ENCODE assay signal across 8 mouse cellular contexts in the genomic region with DNA sequence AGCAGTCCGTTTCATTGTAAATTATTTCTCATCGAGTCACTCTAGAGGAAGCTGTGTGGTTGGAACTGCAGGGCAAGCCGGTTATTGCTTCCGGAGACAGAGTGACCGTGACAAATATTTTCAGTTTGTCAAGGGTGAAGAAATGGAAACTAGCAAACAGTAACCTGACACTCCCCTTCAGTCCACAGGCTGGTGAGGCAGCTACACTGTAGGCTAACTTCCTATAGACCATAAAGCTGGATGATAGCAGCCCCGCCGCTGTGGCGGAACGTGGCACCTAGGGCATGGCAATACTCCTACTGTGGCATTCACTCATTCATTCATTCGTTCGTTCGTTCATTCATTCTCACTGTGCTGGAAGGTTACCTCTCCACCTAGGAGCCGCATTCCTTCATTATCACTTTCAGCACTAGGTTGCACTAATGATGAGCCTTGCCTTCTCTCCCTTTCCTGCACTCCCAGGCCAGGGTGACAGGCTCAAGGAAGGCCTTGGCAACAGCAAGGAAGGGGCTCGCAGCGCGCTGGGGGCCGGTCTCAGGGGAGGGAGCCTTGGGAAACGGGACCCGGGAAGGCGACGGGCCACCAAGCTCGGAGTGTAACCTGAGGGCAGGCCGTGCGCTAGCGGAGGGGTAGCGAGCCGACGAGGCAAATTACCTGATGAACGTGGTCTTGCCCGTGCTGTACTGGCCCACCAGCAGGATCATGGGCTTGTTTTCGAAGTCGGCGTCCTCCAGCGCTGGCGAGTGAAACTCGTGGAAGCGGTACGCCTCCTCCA. TPM values are rescaled to one million over a fixed set of nuclear protein-coding genes. Genes with fewer than 3 reads are reported as not detected.
DNase-seq lines count a peak whose midpoint lies in the region; ATAC-seq lines count a peak whose summit lies in the region.

No protein-coding gene starts in this region.

- no peaks in the 10 kb centered on the region for H3K36me3 ChIP-seq in forebrain, embryonic 14.5 days (ENCODE audit: control insufficient read depth, insufficient read depth, low read length)
- no peaks in the 10 kb centered on the region for H3K36me3 ChIP-seq in midbrain, embryonic 12.5 days

- peaks cover 3% of the 10 kb centered on the region; the same call in 1 of the 2 replicates for H3K4me1 ChIP-seq in forebrain, embryonic 14.5 days (ENCODE audit: control insufficient read depth, insufficient read depth, low read length)
- peaks cover 7% of the 10 kb centered on the region for H3K4me1 ChIP-seq in midbrain, embryonic 12.5 days

- 0 out of 2 replicates have a peak, but pooled peaks have one; percentile 1 for ATAC-seq in forebrain, embryonic 14.5 days
- ATAC-seq in midbrain, embryonic 12.5 days (ENCODE audit: low FRiP score, low read depth), result no peak; the same call in 1 of the 2 replicates

- H3K27ac ChIP-seq in forebrain, embryonic 14.5 days (ENCODE audit: low read depth, low read length), result no peak overlapping the region
- no peak overlapping the region for H3K27ac ChIP-seq in midbrain, embryonic 12.5 days (replicated peaks)

- H3K4me3 ChIP-seq in forebrain, embryonic 14.5 days (ENCODE audit: low read depth, low read length), result peak overlapping the region; percentile 64
- peak overlapping the region; percentile 71 for H3K4me3 ChIP-seq in midbrain, embryonic 12.5 days

- peak; percentile 23 for DNase-seq in kidney, adult 9 months
- no peak for DNase-seq in kidney, adult 18-20 months
- peak; percentile 55 for DNase-seq in Muller cell, postnatal 12 days (ENCODE audit: inconsistent ontology term)
- DNase-seq in forebrain, embryonic 14.5 days (ENCODE audit: low spot score), result no peak
- peak; percentile 60 for DNase-seq in large intestine, adult 2 months (ENCODE audit: low read depth, low spot score)
- no peak for DNase-seq in right cerebral cortex, postnatal 25 days
- DNase-seq in frontal cortex, adult 2 months (ENCODE audit: extremely low spot score in 1 of 2, low spot score in 1 of 2), result no peak

- peak overlapping the region; percentile 96 for H3K4me2 ChIP-seq in forebrain, embryonic 14.5 days (ENCODE audit: low read length)
- H3K4me2 ChIP-seq in midbrain, embryonic 12.5 days (replicated peaks), result peak overlapping the region; percentile 96

- no peaks in the 10 kb centered on the region for H3K27me3 ChIP-seq in forebrain, embryonic 14.5 days (replicated peaks; ENCODE audit: control insufficient read depth, insufficient read depth, low read length)
- H3K27me3 ChIP-seq in midbrain, embryonic 12.5 days, result peaks cover 13% of the 10 kb centered on the region

- peak overlapping the region; percentile 68 for H3K9ac ChIP-seq in forebrain, embryonic 14.5 days (ENCODE audit: low read length)
- peak overlapping the region; percentile 65 for H3K9ac ChIP-seq in midbrain, embryonic 12.5 days (replicated peaks)

- no peaks in the 10 kb centered on the region for H3K9me3 ChIP-seq in forebrain, embryonic 14.5 days (replicated peaks; ENCODE audit: control insufficient read depth, low read length)
- H3K9me3 ChIP-seq in midbrain, embryonic 12.5 days, result no peaks in the 10 kb centered on the region

- 6% methylated on average over 38 of the region's 38 CpGs for WGBS in forebrain, embryonic 14.5 days
- under 1% methylated on average over 38 of the region's 38 CpGs for WGBS in large intestine, adult 2 months
- WGBS in midbrain, embryonic 12.5 days, result 6% methylated on average over 38 of the region's 38 CpGs

RNA-seq across cellular contexts. Expression of a gene that starts 0.6 kb away (rescaled TPM):
- 7.9 and 11.8 TPM in 2 replicates for polyA plus RNA-seq in forebrain, embryonic 14.5 days (2014; fragmentation: Nextera tagmentation; extraction: Ambion mirVana)
- 28.2 and 39.6 TPM in 2 replicates for polyA plus RNA-seq in large intestine, adult 2 months (2012; rRNA removed)
- 17.5 and 22.8 TPM in 2 replicates for polyA plus RNA-seq in midbrain, embryonic 12.5 days (2016; fragmentation: Nextera tagmentation; extraction: Ambion mirVana)
- 10.9 and 11.8 TPM in 2 replicates for polyA plus RNA-seq in frontal cortex, adult 2 months (2012; rRNA removed)

Comparison
In these comparisons a context has a peak if more than half of its experiments do, and no peak if none do; other contexts are left out.
1. DNase-seq: peak in kidney, adult 9 months (single experiment), Muller cell, postnatal 12 days (single experiment) and large intestine, adult 2 months (single experiment); none in kidney, adult 18-20 months (single experiment), forebrain, embryonic 14.5 days (single experiment), right cerebral cortex, postnatal 25 days (single experiment) and frontal cortex, adult 2 months (0 of 2).